Mouse (Mus musculus) retina, postnatal 7 days (tissue): ENCODE data around the gene Taok2.
A peak's percentile ranks its signal among the peaks of the same experiment; 100 is the strongest.

Experiments
- DNase-seq: peaks from one replicate; pipeline ENCODE4 v3.0.0-alpha.2; 2012; ENCODE audit warnings: low read depth, low spot score

Taok2 gene

GRCm38 (mm10) chr7:126870520-126870891 is 14.0 kb downstream of the Taok2 start:
- no peak for DNase-seq

GRCm38 (mm10) chr7:126869780-126870519 is 14.6 kb downstream of the Taok2 start:
- DNase-seq: no peak

GRCm38 (mm10) chr7:126868003-126868402 is 16.5 kb downstream of the Taok2 start:
- DNase-seq: no peak

GRCm38 (mm10) chr7:126867534-126867933 is 17.0 kb downstream of the Taok2 start:
- DNase-seq: no peak

GRCm38 (mm10) chr7:126863791-126864190 is 20.7 kb downstream of the Taok2 start:
- no peak for DNase-seq

- DNase-seq: peak; percentile 95
Measured at GRCm38 (mm10) chr7:126862147-126862784, 22.2 kb downstream of the Taok2 start, which contains the start of gene Ino80e. Gene Ino80e (minus strand): TSS chr7:126862377.

GRCm38 (mm10) chr7:126861429-126862130 is 22.9 kb downstream of the Taok2 start, which contains the start of gene Hirip3:
Gene Hirip3 (plus strand): TSS chr7:126861972.
- peak; percentile 88 for DNase-seq

GRCm38 (mm10) chr7:126860987-126861386 is 23.5 kb downstream of the Taok2 start:
- DNase-seq: no peak

- DNase-seq: no peak
Measured at GRCm38 (mm10) chr7:126856741-126857420, 27.6 kb downstream of the Taok2 start.

- no peak for DNase-seq
Measured at GRCm38 (mm10) chr7:126855641-126856040, 28.9 kb downstream of the Taok2 start.

GRCm38 (mm10) chr7:126853454-126853853 is 31.0 kb downstream of the Taok2 start:
- DNase-seq: no peak

GRCm38 (mm10) chr7:126851192-126851591 is 33.3 kb downstream of the Taok2 start:
- no peak for DNase-seq

- DNase-seq: no peak
Measured at GRCm38 (mm10) chr7:126850161-126850560, 34.3 kb downstream of the Taok2 start.

- no peak for DNase-seq
Measured at GRCm38 (mm10) chr7:126848794-126849193, 35.7 kb downstream of the Taok2 start.

- no peak for DNase-seq
Measured at GRCm38 (mm10) chr7:126847421-126848398, 36.8 kb downstream of the Taok2 start.

GRCm38 (mm10) chr7:126847116-126847420 is 37.4 kb downstream of the Taok2 start, which contains the start of gene Doc2a:
Gene Doc2a (plus strand): TSS chr7:126847416.
- DNase-seq: no peak

- no peak for DNase-seq
Measured at GRCm38 (mm10) chr7:126845516-126845915, 39.0 kb downstream of the Taok2 start.

- no peak for DNase-seq
Measured at GRCm38 (mm10) chr7:126843276-126843675, 41.2 kb downstream of the Taok2 start.

GRCm38 (mm10) chr7:126833294-126833693 is 51.2 kb downstream of the Taok2 start:
- no peak for DNase-seq

GRCm38 (mm10) chr7:126832036-126832598 is 52.4 kb downstream of the Taok2 start:
- DNase-seq: peak; percentile 71
